Mouse (Mus musculus): ENCODE data around the gene Hecw2.

DNA sequence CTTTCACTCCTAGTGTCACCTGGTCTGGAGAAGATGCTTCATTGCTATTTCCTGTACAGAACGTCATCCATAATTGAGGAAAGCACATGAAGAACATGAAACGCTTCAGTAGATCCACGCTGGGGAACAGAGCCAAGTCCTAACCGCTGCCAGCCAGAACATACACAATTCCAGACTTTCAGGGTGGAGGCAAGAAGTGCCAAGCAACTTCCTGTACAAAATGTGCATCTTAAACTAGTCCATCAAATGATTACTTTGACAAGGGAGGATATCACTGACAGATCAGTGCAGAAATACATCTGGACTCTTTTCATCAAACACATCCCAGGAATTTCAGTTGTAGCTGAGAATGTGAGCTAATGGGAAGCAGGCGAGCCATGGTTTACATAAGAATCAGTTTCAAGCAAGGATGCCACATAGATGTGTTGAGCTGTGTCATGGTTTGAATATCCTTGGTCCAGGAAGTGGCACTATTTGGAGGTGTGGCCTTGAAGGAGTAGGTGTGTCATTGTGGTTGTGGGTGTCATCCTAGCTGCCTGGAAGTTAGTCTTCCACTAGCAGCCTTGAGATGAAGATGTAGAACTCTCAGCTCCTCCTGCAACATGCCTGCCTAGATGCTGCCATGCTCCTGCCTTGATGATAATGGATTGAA, 224.5 kb downstream of the Hecw2 start:
- TF ChIP-seq POLR2A (IDR thresholded peaks at IDR 0.05; ENCODE audit: borderline replicate concordance, insufficient read depth, low read length): no peak
- no peak for TF ChIP-seq CTCF (IDR thresholded peaks at IDR 0.05; ENCODE audit: borderline replicate concordance, insufficient read depth, low read depth, low read length)
